Mouse (Mus musculus) midbrain, embryonic 14.5 days (tissue): ENCODE measurements around the gene Gmpr2. TPM values are rescaled to one million over a fixed set of nuclear protein-coding genes. Genes with fewer than 3 reads are reported as not detected.

Experiments
- ATAC-seq: fragments of 200-750 bp; cut with Nextera tagmentation; 2 replicates; pipeline ENCODE4 v1.8.0; 2017; ENCODE audit warnings: moderate number of reproducible peaks, moderate library complexity; ENCODE audit not compliant: low FRiP score, low TSS enrichment
- DNase-seq: peaks from one replicate; pipeline ENCODE4 v3.0.0-alpha.2; 2015
- H3K27ac ChIP-seq: fragments of 300-500 bp; sonication (generic); replicated peaks from 2 replicates; pipeline ENCODE4 v1.5.1; 2014; ENCODE audit warnings: mild to moderate bottlenecking, low read depth, low read length, moderate library complexity
- H3K27me3 ChIP-seq: fragments of 300-500 bp; sonication (generic); 2 replicates; pipeline ENCODE4 v1.6.1; 2014; ENCODE audit warnings: low read length, control low read depth, mixed read lengths; ENCODE audit not compliant: control insufficient read depth, insufficient read depth
- H3K36me3 ChIP-seq: fragments of 300-500 bp; sonication (generic); 2 replicates; pipeline ENCODE4 v1.6.1; 2014; ENCODE audit warnings: low read length, control low read depth; ENCODE audit not compliant: control insufficient read depth, insufficient read depth
- H3K4me1 ChIP-seq: fragments of 300-500 bp; sonication (generic); 2 replicates; pipeline ENCODE4 v1.6.1; 2014; ENCODE audit warnings: mild to moderate bottlenecking, antibody characterized with exemption, low read length, control low read depth; ENCODE audit not compliant: control insufficient read depth, insufficient read depth
- H3K4me2 ChIP-seq: fragments of 300-500 bp; sonication (generic); 2 replicates; pipeline ENCODE4 v1.6.1; 2014; ENCODE audit warnings: mild to moderate bottlenecking, low read length, moderate library complexity
- H3K4me3 ChIP-seq: fragments of 300-500 bp; sonication (generic); replicated peaks from 2 replicates; pipeline ENCODE4 v1.5.1; 2014; ENCODE audit warnings: low read depth, low read length
- H3K9ac ChIP-seq: fragments of 300-500 bp; sonication (generic); replicated peaks from 2 replicates; pipeline ENCODE4 v1.6.1; 2014; ENCODE audit warnings: mild to moderate bottlenecking, low read length, moderate library complexity
- H3K9me3 ChIP-seq: fragments of 300-500 bp; sonication (generic); 2 replicates; pipeline ENCODE4 v1.6.1; 2016; ENCODE audit warnings: low read length, control low read depth, mixed read lengths; ENCODE audit not compliant: control insufficient read depth
- WGBS: fragments of 180-500 bp; shearing (Covaris S2); extraction: QIAGEN DNeasy Blood & Tissue Kit; methylation state at CpG from one replicate; pipeline ENCODE4 v1.1.7; 2014; 5-methylcytosine and 5-hydroxymethylcytosine counted together
- polyA plus RNA-seq: library from polyadenylated mRNA; unstranded; fragments of >200 nt; fragmentation: Nextera tagmentation; extraction: Ambion mirVana; gene quantifications from 2 replicates; pipeline ENCODE4 v1.2.1, GENCODE M21; 2014

Gene Gmpr2
- polyA plus RNA-seq, 1 experiment from 2014 or later: 42.3 TPM

DNA sequence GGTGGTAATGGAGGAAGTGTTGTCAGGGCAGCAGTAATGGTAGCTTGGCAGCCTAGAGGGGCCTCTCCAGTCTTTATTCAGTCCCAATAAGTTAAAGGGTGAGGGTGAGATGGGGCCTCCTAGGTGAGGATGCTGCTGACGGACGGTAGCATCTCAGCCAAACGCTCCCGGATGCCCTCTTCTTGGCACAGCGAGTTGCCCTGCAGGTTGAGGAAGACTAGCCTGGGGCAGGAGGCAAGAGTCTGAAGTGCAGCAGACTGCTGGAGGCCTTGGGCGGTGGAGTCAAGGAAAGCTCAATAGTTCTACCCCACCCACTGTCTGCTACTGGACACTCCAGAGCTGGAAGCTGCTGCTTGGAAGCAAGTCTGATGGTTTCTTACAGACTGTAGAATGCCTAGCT lies 44.5 kb downstream of the Gmpr2 start:
- no peaks in the 10 kb centered on the region for H3K9me3 ChIP-seq
- DNase-seq (no peak), ATAC-seq (no peak)
- peaks cover 4% of the 10 kb centered on the region for H3K4me1 ChIP-seq
- H3K4me3 ChIP-seq: no peak overlapping the region
- peaks cover 37% of the 10 kb centered on the region for H3K36me3 ChIP-seq
- no peak overlapping the region for H3K9ac ChIP-seq
- 0 out of 2 replicates have a peak, but pooled peaks cover 8% of the 10 kb centered on the region for H3K27me3 ChIP-seq
- 96% methylated on average over 6 of the region's 6 CpGs for WGBS
- H3K27ac ChIP-seq: no peak overlapping the region
- no peak overlapping the region for H3K4me2 ChIP-seq

- Histone ChIP-seq H3K9ac (no peak overlapping the region), H3K36me3 (peaks cover 37% of the 10 kb centered on the region), H3K4me1 (peaks cover 6% of the 10 kb centered on the region), H3K27ac (no peak overlapping the region), H3K4me2 (no peak overlapping the region), H3K4me3 (no peak overlapping the region), H3K27me3 (0 out of 2 replicates have a peak, but pooled peaks cover 8% of the 10 kb centered on the region), H3K9me3 (no peaks in the 10 kb centered on the region)
- 90% methylated on average over 8 of the region's 8 CpGs for WGBS
- no peak for DNase-seq
- no peak for ATAC-seq
Measured at GRCm38 (mm10) chr14:55716884-55717283, 45.1 kb downstream of the Gmpr2 start.

DNA sequence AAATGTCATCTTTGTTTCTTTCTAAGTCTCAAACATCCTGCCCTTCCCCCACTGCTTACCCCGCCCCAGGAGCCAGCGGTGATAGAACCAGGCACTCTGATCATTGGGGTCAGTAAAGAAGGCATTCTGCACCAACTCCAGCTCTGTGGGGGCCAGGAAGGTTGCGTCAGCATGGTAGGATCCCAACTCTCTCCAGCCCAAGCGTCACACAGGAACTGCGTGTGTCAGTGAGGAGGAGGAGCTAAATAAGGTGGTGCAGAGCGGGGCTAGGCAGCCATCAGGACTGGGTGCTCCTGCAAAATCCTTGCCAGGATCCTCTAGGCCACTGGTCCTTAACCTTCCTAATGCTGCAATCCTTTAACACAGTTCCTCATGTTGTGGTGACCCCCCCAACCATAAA lies 48.0 kb downstream of the Gmpr2 start:
- 94% methylated on average over 6 of the region's 6 CpGs for WGBS
- H3K27me3 ChIP-seq: no peaks in the 10 kb centered on the region
- peaks cover 6% of the 10 kb centered on the region for H3K4me1 ChIP-seq
- no peak overlapping the region for H3K27ac ChIP-seq
- H3K9ac ChIP-seq: no peak overlapping the region
- peaks cover 37% of the 10 kb centered on the region for H3K36me3 ChIP-seq
- no peak overlapping the region for H3K4me2 ChIP-seq
- no peak overlapping the region for H3K4me3 ChIP-seq
- DNase-seq (no peak), ATAC-seq (no peak)
- no peaks in the 10 kb centered on the region for H3K9me3 ChIP-seq

- Histone ChIP-seq H3K27me3 (no peaks in the 10 kb centered on the region), H3K4me2 (no peak overlapping the region; the same call in 1 of the 2 replicates), H3K9ac (no peak overlapping the region), H3K9me3 (no peaks in the 10 kb centered on the region), H3K36me3 (peaks cover 37% of the 10 kb centered on the region), H3K27ac (no peak overlapping the region), H3K4me3 (no peak overlapping the region), H3K4me1 (peaks cover 6% of the 10 kb centered on the region)
- WGBS: 94% methylated on average over 12 of the region's 12 CpGs
- no peak for DNase-seq
- no peak for ATAC-seq
Measured at GRCm38 (mm10) chr14:55720666-55721065, 48.9 kb downstream of the Gmpr2 start.

DNA sequence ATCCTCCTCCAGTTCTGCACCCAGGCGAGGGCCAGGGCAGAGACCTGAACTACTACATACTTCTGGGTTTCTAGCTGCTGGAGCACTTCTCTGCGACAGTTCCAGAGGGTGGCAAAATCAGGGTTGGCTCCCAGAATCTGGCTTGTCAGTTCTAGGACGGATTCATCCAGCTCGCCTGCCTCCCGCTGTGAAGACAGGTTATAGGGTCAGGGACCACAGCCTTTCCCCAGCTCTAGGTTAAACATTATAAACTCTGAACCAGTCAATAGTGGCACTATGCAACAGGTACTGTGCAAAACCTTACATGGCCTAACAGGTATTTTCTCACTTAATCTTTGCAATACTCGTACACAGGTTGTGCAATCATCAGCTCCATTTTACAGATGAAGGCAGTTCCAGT lies 49.3 kb downstream of the Gmpr2 start:
- Histone ChIP-seq H3K27me3 (no peaks in the 10 kb centered on the region), H3K4me1 (peaks cover 6% of the 10 kb centered on the region), H3K27ac (peak overlapping the region; percentile 81; the same call in 1 of the 2 replicates), H3K9ac (peak overlapping the region; percentile 75; the same call in 1 of the 2 replicates), H3K36me3 (peaks cover 35% of the 10 kb centered on the region), H3K9me3 (no peaks in the 10 kb centered on the region), H3K4me3 (peak overlapping the region; percentile 73), H3K4me2 (peak overlapping the region; percentile 67)
- DNase-seq (no peak), ATAC-seq (no peak)
- 75% methylated on average over 6 of the region's 6 CpGs for WGBS

- peak within 1 kb of the TSS; percentile 73 for H3K4me3 ChIP-seq
- peak within 1 kb of the TSS; percentile 75 for H3K9ac ChIP-seq
- peaks cover 27% of the 10 kb centered on the region for H3K36me3 ChIP-seq
- DNase-seq: peak; percentile 97
- H3K4me1 ChIP-seq: peaks cover 6% of the 10 kb centered on the region
- peak; percentile 96 for ATAC-seq
- peak within 1 kb of the TSS; percentile 67 for H3K4me2 ChIP-seq
- H3K9me3 ChIP-seq: no peaks in the 10 kb centered on the region
- WGBS: under 1% methylated on average over 50 of the region's 50 CpGs
- no peaks in the 10 kb centered on the region for H3K27me3 ChIP-seq
- H3K27ac ChIP-seq: peak within 1 kb of the TSS; percentile 81
Measured at GRCm38 (mm10) chr14:55721700-55722437, 50.1 kb downstream of the Gmpr2 start, which contains the start of gene Rabggta. Gene Rabggta, minus strand, starts transcription at chr14:55722263.

DNA sequence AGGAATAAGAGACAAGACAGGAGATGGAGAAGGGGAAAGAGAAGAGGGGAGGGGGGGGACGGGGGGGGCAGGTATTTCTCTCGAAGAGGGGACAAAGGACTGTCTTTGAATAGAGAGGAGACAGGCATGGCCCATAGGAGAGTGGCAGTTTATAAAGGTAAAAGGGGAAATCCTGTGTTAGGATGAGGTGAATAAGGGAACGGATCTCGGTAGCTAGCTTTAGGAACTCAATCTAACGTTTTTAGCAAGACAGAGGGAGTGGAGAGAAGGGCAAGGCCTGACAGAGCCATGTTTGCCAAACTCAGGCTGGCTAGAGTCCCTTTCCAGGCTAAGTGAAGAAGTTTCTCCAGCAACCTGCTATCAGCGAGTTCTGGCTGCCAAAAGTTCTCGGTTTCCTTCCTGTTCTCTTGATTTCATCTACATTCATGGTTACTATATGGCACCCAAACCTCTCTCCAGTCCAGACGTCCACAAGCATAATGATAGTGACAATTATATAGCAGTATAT lies 50.8 kb downstream of the Gmpr2 start:
- H3K9ac ChIP-seq: peak overlapping the region; percentile 75
- H3K9me3 ChIP-seq: no peaks in the 10 kb centered on the region
- peak overlapping the region; percentile 67 for H3K4me2 ChIP-seq
- ATAC-seq: 0 out of 2 replicates have a peak, but pooled peaks have one; percentile 9
- H3K36me3 ChIP-seq: peaks cover 21% of the 10 kb centered on the region
- WGBS: 47% methylated on average over 8 of the region's 8 CpGs
- peak overlapping the region; percentile 73 for H3K4me3 ChIP-seq
- H3K27me3 ChIP-seq: no peaks in the 10 kb centered on the region
- peak overlapping the region; percentile 81 for H3K27ac ChIP-seq
- DNase-seq: no peak
- H3K4me1 ChIP-seq: peaks cover 6% of the 10 kb centered on the region

DNA sequence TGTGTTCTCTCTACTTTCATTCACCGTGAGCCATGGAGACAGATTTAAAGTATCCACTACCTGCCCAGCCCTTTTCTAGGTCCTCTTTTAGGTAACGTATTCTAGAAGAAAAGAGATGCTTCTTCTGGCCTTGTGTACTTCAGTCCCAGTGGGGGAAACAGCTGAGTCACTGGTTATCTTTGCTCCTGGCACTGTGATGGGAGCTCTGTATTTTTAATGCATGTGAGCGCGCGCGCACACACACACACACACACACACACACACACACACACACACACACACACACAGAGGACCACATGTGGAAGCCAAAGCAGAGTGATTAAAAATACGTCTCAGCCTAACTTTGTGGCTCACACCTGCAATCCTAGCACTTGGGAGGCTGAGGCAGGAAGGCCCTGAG lies 51.7 kb downstream of the Gmpr2 start:
- no peak overlapping the region for H3K27ac ChIP-seq
- H3K4me2 ChIP-seq: no peak overlapping the region
- H3K36me3 ChIP-seq: peaks cover 13% of the 10 kb centered on the region
- peaks cover 6% of the 10 kb centered on the region for H3K4me1 ChIP-seq
- H3K9me3 ChIP-seq: no peaks in the 10 kb centered on the region
- 91% methylated on average over 7 of the region's 7 CpGs for WGBS
- H3K27me3 ChIP-seq: no peaks in the 10 kb centered on the region
- DNase-seq: no peak
- ATAC-seq: no peak
- no peak overlapping the region for H3K4me3 ChIP-seq
- H3K9ac ChIP-seq: no peak overlapping the region
